Mouse (Mus musculus) neural tube, embryonic 14.5 days (tissue): ENCODE measurements around the gene Art4. TPM values are rescaled to one million over a fixed set of nuclear protein-coding genes. Genes with fewer than 3 reads are reported as not detected.

Experiments
- ATAC-seq: fragments of 200-750 bp; cut with Nextera tagmentation; 2 replicates; pipeline ENCODE4 v1.8.0; 2017; ENCODE audit warnings: low read depth, mild to moderate bottlenecking, moderate TSS enrichment, moderate library complexity
- H3K27ac ChIP-seq: fragments of 300-500 bp; sonication (generic); 2 replicates; pipeline ENCODE4 v1.5.1; 2014; ENCODE audit warnings: low read depth, mild to moderate bottlenecking, control low read depth, low read length, moderate library complexity, mixed read lengths
- H3K27me3 ChIP-seq: fragments of 300-500 bp; sonication (generic); 2 replicates; pipeline ENCODE4 v1.6.1; 2014; ENCODE audit warnings: low read length; ENCODE audit not compliant: control insufficient read depth, insufficient read depth
- H3K36me3 ChIP-seq: fragments of 300-500 bp; sonication (generic); 2 replicates; pipeline ENCODE4 v1.6.1; 2014; ENCODE audit warnings: low read length, mixed read lengths; ENCODE audit not compliant: control insufficient read depth, insufficient read depth
- H3K4me1 ChIP-seq: fragments of 300-500 bp; sonication (generic); 2 replicates; pipeline ENCODE4 v1.6.1; 2014; ENCODE audit warnings: low read length; ENCODE audit not compliant: control insufficient read depth, insufficient read depth
- H3K4me2 ChIP-seq: fragments of 300-500 bp; sonication (generic); 2 replicates; pipeline ENCODE4 v1.6.1; 2014; ENCODE audit warnings: mild to moderate bottlenecking, low read depth, low read length, control low read depth
- H3K4me3 ChIP-seq: fragments of 300-500 bp; sonication (generic); 2 replicates; pipeline ENCODE4 v1.5.1; 2014; ENCODE audit warnings: low read depth, low read length, control low read depth, mixed read lengths
- H3K9ac ChIP-seq: fragments of 300-500 bp; sonication (generic); replicated peaks from 2 replicates; pipeline ENCODE4 v1.6.1; 2014; ENCODE audit warnings: low read depth, mild to moderate bottlenecking, control low read depth, low read length, mixed read lengths
- H3K9me3 ChIP-seq: fragments of 300-500 bp; sonication (generic); 2 replicates; pipeline ENCODE4 v1.6.1; 2016; ENCODE audit warnings: low read length; ENCODE audit not compliant: control insufficient read depth
- WGBS: fragments of 180-500 bp; shearing (Covaris S2); extraction: QIAGEN DNeasy Blood & Tissue Kit; methylation state at CpG from one replicate; pipeline ENCODE4 v1.1.7; 2014; 5-methylcytosine and 5-hydroxymethylcytosine counted together
- polyA plus RNA-seq: library from polyadenylated mRNA; unstranded; fragments of >200 nt; fragmentation: Nextera tagmentation; extraction: Ambion mirVana; gene quantifications from 2 replicates; pipeline ENCODE4 v1.2.1, GENCODE M21; 2014

Gene Art4
- polyA plus RNA-seq, 1 experiment from 2014 or later = not detected

- Histone ChIP-seq H3K4me3 (no peak overlapping the region), H3K4me1 (no peaks in the 10 kb centered on the region), H3K27me3 (no peaks in the 10 kb centered on the region), H3K9ac (no peak overlapping the region), H3K4me2 (no peak overlapping the region), H3K36me3 (no peaks in the 10 kb centered on the region), H3K27ac (no peak overlapping the region), H3K9me3 (no peaks in the 10 kb centered on the region)
- 68% methylated on average over 14 of the region's 14 CpGs for WGBS
- no peak for ATAC-seq
Measured at GRCm38 (mm10) chr6:136856071-136856636, 1.4 kb downstream of the Art4 start.

DNA sequence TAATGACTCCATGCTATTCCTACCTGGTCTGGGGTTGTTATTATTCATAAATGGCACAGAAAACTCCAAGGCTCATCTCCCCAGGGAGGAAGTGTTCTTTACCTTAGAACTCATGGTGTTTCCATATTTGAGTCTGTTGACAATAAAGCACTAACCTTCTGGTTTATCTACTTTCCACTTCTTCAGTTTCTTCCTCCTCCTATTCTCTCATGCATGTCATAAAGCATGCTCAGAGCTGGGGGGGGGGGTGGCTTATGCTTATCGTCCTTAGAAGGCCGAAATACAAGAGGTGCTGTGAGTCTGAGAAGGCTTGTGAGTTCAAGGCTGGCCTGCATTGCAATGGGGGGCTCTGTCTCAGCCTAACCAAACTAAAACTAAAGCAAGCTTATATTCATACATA is 2.4 kb downstream of the Art4 start:
- no peaks in the 10 kb centered on the region for H3K9me3 ChIP-seq
- 67% methylated on average over 2 of the region's 2 CpGs for WGBS
- no peak overlapping the region for H3K4me3 ChIP-seq
- no peak overlapping the region for H3K9ac ChIP-seq
- no peaks in the 10 kb centered on the region for H3K27me3 ChIP-seq
- H3K27ac ChIP-seq = no peak overlapping the region
- ATAC-seq = no peak
- H3K4me1 ChIP-seq = no peaks in the 10 kb centered on the region
- no peaks in the 10 kb centered on the region for H3K36me3 ChIP-seq
- no peak overlapping the region for H3K4me2 ChIP-seq

GRCm38 (mm10) chr6:136854361-136854781 is 3.2 kb downstream of the Art4 start:
- H3K4me1 ChIP-seq = no peaks in the 10 kb centered on the region
- no peak overlapping the region for H3K4me3 ChIP-seq
- H3K9me3 ChIP-seq = no peaks in the 10 kb centered on the region
- H3K36me3 ChIP-seq = no peaks in the 10 kb centered on the region
- H3K9ac ChIP-seq = no peak overlapping the region
- ATAC-seq = no peak
- H3K27ac ChIP-seq = no peak overlapping the region
- WGBS = 94% methylated on average over 11 of the region's 11 CpGs
- H3K27me3 ChIP-seq = no peaks in the 10 kb centered on the region
- no peak overlapping the region for H3K4me2 ChIP-seq

- H3K4me3 ChIP-seq = no peak overlapping the region
- no peak overlapping the region for H3K9ac ChIP-seq
- H3K36me3 ChIP-seq = no peaks in the 10 kb centered on the region
- H3K27ac ChIP-seq = no peak overlapping the region
- no peak overlapping the region for H3K4me2 ChIP-seq
- H3K9me3 ChIP-seq = no peaks in the 10 kb centered on the region
- ATAC-seq = no peak
- WGBS = 61% methylated on average over 3 of the region's 3 CpGs
- no peaks in the 10 kb centered on the region for H3K4me1 ChIP-seq
- H3K27me3 ChIP-seq = no peaks in the 10 kb centered on the region
Measured at GRCm38 (mm10) chr6:136852762-136853161, 4.8 kb downstream of the Art4 start.

GRCm38 (mm10) chr6:136852348-136852747 is 5.2 kb downstream of the Art4 start:
- 84% methylated on average over 4 of the region's 4 CpGs for WGBS
- Histone ChIP-seq H3K4me3 (no peak overlapping the region), H3K4me1 (no peaks in the 10 kb centered on the region), H3K36me3 (no peaks in the 10 kb centered on the region), H3K9me3 (no peaks in the 10 kb centered on the region), H3K27ac (no peak overlapping the region), H3K27me3 (no peaks in the 10 kb centered on the region), H3K4me2 (no peak overlapping the region), H3K9ac (no peak overlapping the region)
- ATAC-seq = no peak

- WGBS = 84% methylated on average over 6 of the region's 6 CpGs
- Histone ChIP-seq H3K9ac (no peak overlapping the region), H3K4me2 (no peak overlapping the region), H3K4me3 (no peak overlapping the region), H3K27ac (no peak overlapping the region), H3K36me3 (no peaks in the 10 kb centered on the region), H3K27me3 (no peaks in the 10 kb centered on the region), H3K4me1 (no peaks in the 10 kb centered on the region), H3K9me3 (no peaks in the 10 kb centered on the region)
- no peak for ATAC-seq
Measured at GRCm38 (mm10) chr6:136850267-136850666, 7.3 kb downstream of the Art4 start.

GRCm38 (mm10) chr6:136848971-136849370 is 8.6 kb downstream of the Art4 start:
- Histone ChIP-seq H3K4me3 (no peak overlapping the region), H3K4me1 (no peaks in the 10 kb centered on the region), H3K9me3 (no peaks in the 10 kb centered on the region), H3K4me2 (no peak overlapping the region), H3K9ac (no peak overlapping the region), H3K27ac (no peak overlapping the region), H3K27me3 (no peaks in the 10 kb centered on the region), H3K36me3 (no peaks in the 10 kb centered on the region)
- no peak for ATAC-seq
- 91% methylated on average over 5 of the region's 5 CpGs for WGBS

DNA sequence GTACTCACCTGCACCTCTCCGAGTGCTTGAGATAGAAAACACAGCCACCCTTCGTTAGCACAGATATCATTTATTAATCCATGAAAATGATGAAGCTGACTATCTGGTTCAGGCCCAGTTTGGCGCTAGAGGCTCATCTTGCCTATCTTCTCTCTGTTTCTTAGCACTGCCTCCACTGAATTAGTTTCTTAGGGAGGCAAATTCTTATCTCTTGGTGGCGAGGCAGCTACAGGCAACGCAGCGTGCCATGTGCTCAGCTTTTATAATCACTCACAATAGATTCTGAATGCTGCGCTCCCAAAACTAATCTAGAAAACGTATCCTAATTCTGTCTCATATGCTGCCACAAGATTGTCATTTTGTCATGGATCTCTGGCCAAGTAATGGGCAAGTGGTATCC is 9.1 kb downstream of the Art4 start:
- 87% methylated on average over 8 of the region's 8 CpGs for WGBS
- ATAC-seq = no peak
- Histone ChIP-seq H3K36me3 (no peaks in the 10 kb centered on the region), H3K4me2 (no peak overlapping the region), H3K4me3 (no peak overlapping the region), H3K4me1 (no peaks in the 10 kb centered on the region), H3K27me3 (no peaks in the 10 kb centered on the region), H3K27ac (no peak overlapping the region), H3K9me3 (no peaks in the 10 kb centered on the region), H3K9ac (no peak overlapping the region)

DNA sequence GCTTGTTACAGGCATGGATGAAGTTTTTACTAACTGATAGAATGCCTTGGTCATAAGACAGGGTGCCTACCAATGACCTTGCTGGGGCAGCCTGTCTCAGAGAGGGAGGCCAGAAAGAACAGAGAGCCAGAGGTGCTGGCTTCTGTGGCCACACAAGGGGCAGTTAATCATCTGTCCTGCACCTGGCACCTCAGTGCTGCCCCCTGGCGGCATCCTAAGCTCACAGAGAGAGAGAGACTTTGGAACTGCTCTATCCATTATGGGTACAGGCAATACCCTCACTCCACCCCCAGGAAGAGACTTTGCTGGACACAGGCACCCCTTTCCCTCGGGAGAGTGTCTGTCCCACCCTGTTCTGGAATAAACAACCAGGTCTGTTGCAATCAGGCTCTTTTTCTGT is 9.7 kb downstream of the Art4 start:
- Histone ChIP-seq H3K27ac (no peak overlapping the region), H3K9me3 (no peaks in the 10 kb centered on the region), H3K27me3 (no peaks in the 10 kb centered on the region), H3K4me3 (no peak overlapping the region), H3K4me1 (no peaks in the 10 kb centered on the region), H3K36me3 (no peaks in the 10 kb centered on the region), H3K9ac (no peak overlapping the region), H3K4me2 (no peak overlapping the region)
- 34% methylated on average over 2 of the region's 2 CpGs for WGBS
- ATAC-seq = no peak
